Mouse (Mus musculus): ENCODE results near the gene Epo.

The Epo gene

DNA sequence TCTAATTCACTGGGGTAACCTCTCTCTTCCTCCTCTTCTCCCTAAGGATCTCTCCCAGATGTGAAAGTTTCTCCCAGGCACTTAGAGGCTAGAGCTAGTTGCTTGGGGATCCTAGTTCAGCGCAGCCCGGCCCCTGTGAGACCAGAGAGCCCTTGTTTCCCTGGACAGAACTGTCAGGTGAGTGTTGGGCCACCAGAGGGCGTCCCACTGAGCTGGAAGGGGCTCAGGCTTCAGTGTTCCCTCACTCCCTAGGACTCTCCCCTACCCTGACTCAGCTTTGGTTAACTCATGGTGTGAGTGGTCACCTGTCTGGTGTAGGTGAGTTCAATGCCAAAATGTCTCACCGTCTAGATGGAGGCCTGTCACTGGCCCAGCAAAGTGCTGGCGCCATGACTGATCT lies 14.6 kb downstream of the Epo start, which contains the start of gene Gigyf1:
Gene Gigyf1 (plus strand): TSS at position 113 of the 400 bp plus-strand sequence.
- DNase-seq = no peak

DNA sequence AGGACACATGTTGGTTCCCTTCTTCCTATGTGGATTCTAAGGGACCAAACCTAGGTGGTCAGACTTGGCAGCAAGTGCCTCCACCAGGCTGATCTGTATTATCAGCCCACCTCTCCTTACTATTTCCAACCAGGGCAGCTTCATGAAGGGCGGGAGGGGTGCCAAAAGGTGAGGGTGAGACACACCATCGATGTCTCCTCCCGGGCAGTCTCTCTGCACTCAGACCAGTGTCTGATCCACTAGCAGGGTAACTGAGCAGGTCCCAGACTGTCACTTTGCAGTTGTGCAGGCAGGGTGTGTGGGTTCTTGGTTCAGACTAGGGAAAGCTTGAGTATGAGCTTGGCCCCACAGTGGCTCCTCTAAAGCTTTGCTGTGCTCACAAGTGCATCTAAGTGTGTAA lies 18.2 kb downstream of the Epo start:
- no peak for DNase-seq

DNA sequence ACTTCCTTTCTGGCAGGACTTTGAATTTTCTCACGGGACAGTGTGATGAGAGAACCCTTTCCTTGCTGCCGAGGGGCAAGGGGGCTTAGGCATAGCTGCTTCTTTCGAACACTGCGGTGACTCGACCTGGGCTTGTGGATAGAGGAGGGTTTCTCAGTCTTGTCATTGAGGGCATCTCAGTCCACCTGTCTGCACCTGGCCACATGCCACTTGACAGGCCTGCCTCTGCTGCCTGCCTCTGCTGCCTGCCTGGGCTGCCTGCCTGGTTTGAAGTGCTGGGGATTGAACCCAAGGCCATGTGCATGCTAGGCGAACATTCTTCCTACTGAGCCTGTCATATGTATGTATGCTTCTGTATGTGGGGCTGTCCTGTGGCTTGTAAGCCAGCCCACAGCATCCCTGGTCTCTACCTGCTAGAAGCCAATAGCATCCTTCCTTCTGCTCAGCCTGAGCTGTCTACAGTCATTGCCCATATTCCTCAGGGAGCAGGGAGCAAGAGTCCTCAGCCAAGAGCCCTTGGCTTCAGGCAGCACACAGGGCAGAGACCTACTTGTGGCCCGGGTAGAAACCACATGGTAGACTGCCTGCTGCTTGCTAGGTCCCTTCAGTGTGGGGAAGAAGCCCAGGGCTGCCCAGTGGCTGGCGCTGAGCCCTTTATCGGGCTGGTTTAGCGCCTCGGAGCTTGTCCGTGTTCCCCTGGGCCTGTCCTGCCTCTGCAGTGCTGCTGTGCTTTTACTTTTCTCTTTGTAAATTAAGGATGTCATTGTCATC lies 18.9 kb downstream of the Epo start:
- no peak for DNase-seq

DNA sequence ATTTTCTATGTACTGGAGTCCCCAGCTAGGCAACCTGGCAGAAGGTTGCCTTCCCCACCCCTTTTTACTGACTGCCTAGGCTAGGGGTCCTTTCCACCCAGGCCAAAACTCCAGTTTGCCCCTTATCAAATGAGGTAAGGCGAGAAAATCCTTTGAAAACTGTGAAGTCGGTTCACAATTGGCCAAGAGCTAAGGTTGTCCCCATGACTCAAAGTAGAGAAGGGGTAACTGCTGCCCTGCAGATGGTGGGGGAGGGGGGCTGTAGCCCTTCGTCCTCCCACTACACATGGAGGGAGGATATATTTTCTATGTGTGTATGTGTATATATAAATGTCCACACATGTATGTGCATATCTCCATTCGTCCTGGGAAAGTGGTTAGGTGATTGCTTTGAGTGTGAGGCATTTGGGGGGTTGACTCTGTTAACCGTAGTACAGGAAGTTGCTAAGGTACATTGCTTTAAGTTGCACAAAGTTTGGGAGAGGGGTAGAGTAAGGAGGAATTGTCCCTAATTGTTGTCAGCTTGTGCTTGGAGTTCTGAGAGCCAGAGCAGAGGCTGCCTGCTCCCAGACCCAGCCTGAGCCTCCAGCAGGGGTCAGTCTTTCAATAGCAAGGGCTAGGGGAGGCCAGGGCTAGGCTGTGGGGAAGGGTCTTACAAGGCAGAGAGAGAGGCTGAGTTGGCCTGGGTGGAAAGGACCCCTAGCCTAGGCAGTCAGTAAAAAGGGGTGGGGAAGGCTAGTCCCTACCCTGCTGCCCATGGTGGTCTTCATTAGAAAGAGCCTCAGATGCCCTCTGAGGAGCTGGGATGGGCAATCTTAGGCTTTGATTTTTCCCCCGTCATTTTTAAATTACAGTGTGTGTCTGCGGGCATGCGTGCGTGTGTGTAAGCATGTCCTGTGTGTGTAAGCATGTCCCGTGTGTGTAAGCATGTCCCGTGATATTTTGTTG lies 19.9 kb downstream of the Epo start:
- no peak for DNase-seq

DNA sequence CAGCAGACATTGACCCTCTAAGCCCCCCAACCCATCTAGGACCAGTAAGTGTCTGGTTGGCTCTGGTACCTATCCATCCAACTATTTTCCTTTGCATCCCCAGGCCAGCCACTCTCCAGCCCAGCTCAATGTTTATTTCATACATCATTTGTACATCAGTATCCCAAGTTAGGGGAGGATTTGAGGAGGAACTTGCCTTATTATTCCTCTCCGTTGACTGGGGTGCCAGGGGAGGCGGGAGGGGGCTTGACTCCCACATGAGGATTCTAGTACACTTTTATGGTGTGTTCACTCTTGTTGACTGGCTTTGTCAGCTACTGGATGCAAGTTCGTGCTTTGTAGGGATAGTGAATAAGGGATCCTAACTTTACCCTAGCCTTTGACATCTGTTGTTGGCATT lies 21.3 kb downstream of the Epo start:
- DNase-seq = no peak

DNA sequence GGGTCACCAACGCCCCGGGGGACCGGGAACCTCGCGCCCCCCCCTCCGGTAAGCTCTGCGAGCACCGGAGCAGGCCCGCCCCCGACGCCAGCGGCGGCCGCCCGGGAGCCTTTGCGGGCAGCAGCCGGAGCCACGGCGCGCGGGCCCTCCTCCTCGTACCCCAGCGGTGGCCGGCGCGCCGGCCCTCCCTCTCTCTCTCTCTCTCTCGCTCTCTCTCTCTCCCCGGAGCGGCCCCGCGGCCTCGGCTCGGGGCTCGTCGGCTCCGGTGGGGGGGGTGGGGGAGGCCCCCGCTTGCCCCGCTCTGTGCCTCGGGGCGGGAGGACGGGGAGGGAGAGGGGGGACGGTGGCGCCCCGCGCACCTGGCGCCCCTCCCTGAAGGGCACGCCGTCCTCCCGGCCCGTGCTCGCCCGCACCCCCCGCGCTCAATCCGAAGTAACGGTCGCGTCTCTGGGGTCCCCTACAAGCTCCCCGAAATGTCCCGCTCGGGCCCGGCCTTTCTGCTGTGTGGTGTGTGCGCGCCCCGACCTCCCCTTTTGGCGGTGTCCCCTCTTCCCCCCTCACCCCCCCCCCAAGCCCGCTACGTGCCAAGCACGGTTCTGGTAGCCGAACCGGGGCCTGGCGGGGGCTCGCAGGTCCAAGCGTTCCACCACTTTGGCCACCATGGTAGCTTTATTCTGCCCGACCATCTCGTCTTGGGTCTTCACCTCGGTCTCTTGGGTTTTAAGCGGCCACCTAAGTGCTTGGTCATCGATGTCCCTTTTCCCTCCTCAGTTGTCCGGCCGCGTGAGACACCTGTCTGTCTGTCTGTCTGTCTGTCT lies 22.3 kb downstream of the Epo start:
- DNase-seq = no peak

DNA sequence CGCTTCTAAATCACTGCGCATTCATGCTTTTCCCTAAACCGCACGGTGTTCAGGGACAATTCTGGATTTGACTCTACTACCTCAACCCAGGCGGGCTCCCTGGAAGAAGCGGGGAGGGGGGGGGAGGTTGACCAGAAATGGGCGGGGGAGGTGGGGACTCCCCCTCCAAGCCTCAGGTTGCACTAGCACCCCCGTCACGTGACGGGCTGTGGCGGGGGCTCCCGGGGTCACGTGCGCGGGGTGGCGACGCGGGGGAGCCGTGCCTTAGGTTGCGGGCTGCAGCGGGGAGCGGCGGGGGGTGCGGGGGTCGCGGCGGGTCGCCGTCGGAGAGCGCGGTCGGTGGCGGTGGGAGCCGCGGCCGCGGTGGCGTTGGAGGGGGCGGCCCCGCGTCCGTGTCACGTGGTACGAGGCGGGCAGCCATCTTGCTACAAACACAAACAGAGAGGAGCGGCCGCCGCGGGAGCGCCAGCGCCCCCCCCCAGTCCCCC lies 23.0 kb downstream of the Epo start:
- DNase-seq = peak; percentile 76 to 78

DNA sequence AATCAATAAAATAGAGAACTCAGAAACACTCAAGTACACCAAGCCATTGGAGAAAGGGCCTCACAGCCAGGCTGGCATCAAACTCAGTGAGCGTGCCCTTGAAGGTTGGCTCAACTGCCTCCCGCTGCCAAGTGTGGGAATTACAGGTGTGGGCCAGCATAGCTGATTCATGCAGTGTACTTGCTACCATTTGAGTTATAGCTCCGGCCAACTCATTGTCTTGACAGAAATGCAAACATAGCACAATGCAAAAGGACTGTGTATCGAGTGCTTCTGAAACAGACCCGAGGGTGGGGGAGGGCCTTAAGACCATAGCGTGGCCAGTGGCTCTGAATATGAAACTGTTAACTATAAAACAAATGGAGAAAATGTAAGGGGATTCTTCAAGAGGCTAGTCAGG lies 29.0 kb downstream of the Epo start:
- peak in 1 of 2 experiments; percentile 48 for DNase-seq

DNA sequence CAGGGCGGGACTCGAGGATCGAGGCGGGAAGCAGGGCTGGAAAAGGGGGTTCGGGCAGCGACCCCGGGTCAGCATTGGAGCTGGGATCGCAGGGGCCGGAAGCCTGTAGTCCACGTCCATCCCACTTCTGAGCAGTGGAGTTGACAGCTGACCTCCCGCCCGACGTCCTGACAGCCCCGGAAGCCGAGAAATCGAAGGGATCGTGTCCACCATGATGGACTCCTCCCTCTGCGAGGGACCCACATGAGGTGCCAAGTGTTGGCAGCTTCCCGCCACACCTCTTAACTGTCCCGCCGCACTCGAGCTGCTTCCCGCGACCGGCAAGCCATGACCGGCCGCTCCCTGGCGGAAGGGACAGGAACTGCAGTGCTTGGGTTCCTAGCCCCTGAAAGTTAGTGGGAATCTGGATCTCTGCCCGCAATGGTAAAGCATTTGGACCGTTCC lies 30.4 kb downstream of the Epo start:
- DNase-seq = peak; percentile 89 to 92

DNA sequence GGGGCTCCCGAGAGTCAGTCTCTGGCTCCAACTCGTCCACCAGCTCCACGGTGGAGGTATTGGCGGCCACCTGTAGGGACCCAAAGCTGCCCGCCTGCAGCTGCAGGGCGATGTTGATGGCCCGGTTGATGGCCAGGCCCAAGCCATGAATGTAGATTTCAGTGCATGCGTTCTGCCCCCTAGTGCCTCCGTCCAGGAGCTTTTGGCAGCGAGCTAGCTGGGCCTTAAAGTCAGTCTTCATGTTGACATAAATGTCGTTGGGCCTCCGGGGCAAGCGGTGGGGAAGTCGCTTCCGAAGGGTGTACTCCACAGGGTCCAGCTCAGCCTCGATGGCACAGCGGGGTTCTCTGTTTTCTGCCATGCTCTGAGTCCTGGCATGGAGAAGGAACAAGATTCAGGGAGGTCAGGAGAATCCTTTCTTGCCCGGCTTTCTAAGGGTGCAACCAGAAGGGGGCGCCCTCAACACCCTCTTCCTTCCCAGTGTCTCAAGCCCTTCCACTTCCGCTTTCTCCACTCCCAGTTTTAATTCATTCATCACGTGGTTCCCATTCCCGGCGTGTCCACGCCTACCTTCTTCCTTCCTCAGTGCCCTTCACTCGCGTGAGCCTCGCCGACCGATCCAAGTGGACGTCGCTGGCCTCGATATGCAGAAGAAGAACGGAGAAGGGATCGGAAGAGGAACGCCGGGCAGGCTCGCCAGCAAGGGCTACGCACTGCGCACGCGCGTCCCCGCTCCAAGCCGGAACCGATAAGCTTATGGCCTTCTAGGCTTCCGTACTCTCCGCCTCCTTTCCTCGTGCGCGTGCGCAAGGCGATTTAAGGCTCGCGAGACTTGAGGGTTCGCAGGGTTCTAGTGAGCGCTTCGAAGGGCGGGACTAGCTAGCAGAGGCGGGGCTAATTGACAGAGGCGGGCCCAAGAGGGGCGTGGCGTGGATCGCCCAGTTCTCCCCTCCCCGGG lies 31.1 kb downstream of the Epo start, which contains the start of gene Pop7:
Gene Pop7 (minus strand): TSS at position 810 of the 958 bp plus-strand sequence.
- peak; percentile 100 for DNase-seq

DNA sequence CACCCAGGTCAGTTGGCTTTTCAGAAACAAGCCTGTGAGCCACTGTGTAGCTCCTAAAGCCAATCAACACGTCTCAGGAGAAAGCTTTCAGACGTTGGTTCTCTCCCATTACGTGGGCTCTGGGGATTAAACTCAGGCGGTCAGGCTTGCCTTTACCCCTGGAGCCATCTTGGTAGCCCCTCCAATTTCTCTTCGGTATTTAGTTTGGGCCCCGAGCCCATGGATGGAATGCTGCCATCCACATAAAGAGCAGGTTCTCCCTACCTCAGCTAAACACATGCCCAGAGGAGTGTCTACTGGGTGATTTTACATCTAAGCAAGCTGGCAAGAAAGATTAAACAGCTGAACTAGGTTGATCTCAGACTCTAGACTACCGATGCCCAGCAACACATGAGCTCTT lies 32.9 kb downstream of the Epo start:
- no peak for DNase-seq

DNA sequence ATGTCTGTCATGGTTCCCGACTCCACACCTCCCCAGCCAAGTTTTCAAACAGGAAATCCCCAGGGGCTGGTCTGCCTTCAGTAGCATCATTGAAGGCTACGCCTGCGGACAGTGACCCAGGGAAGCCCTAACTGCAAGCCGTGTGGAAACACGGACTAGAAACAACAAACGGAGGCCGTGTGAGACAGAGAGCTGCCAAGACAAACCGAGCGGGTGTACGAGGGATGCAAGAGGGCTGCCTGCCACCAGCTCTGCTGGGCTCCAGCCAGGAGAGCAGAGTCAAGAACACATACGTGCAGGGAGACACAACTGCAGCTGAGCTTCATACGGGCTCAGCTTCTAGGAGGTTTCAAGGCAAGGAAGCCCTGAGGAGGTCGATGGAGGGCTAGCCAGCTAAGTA lies 39.2 kb downstream of the Epo start:
- DNase-seq = no peak

DNA sequence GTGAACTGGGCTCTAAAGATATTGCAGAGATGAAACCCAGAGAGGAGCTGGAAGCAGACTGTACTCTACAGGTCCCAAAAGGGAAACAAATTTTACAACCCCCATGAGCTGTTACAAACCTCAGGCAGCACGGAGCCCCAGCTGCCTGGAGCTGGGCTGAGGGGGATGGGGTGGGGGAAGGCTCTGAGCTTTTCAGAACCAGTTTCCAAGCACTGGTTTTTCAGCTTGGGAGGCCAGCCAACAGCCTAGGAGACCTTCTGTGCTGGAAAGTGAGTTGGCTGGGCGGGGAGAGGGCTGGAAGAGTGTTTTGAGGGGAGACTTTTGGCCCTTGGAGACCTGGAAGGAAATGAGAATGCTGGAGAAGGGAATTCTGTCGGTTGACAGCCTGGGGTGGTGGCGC lies 41.5 kb downstream of the Epo start:
- DNase-seq = no peak

DNA sequence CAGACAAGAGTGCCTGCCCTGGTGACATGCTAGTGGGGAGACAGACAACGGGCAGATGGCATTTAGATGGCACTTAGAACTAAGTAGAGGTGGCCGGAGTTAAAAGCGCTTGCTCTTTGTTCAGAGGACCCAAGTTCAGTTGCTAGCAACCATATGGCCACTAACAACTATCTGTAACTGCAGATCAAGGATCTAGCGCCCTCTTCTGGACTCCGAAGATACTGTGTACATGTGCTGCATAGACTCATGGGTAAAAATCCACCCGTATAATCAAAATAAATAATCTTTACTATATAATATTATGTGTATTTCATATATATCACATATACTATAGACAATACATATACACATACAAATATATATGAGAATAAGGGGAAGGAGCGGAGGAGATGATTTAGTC lies 45.4 kb downstream of the Epo start:
- no peak for DNase-seq

DNA sequence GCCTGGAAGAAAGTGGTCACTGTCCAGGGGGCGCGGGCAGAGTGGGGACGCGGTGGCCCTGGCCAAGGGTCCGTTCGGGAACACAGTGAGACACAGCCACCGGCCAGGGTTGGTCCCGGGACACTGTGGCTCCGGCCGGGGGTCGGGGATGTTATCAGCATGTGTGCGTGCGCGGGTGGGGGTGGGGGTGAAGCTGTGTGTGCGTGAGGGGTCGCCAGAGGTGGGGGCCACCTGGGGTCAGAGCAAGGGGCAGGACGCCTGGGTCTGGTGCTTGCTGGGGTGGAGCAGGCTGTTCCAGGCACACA lies 47.2 kb downstream of the Epo start:
- DNase-seq = no peak

DNA sequence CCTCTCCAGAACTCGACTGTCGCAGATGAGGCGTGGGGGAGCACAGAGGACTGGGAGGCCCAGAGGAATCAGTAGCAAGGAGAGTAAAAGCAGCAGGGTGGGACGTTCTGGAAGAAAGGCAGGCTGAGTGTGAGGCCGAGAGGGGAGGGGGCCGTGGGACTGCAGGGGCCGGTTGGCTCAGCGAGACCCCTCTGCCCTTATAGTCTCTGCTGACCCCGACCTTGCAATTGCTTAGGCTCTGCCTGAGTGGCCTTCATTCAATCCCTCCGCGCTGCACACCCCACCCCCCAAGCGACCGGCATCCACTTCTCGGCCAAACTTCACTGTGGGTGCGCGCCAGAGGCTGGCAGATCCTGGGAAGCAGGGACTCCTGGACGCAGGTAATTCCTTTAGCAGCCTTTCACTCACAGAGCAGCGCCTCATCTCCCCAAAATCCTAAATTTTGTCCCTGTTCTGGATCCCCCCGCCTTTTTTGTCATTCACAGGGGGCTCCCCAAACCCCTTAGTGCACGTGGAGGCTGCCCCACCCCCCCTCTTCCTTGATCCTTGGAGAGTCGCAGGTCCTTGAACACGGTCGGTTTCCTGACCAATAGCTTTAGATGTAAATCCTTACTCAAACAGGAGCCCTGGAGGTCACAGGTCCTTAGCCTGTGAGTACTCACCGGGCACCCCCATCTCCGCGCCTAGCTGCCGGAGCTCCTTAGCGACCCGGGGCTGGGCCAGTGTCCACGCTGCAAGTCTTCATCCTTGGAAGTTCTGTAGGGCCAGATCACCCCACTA lies 47.8 kb downstream of the Epo start:
- no peak for DNase-seq

DNA sequence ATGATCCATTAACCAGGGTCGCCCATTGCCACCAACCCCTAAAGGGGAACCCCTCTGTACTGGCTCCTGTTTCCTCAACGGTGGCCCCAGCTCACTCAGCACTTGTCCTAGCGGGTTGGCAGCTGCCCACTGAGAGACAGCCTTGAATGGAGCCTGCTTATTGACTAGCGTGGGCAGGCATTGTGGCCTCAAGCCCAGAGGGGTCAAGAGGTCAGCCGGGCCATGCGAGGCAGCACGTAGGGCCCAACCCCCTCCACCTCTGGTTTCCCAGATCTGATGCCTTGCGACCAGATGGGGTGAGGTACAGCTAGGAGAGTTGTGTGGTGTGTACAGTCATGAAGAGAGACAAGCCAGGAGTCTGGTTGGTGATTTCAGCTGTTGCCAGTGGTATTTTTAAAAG lies 51.1 kb downstream of the Epo start:
- peak in 1 of 2 experiments; percentile 14 for DNase-seq

DNA sequence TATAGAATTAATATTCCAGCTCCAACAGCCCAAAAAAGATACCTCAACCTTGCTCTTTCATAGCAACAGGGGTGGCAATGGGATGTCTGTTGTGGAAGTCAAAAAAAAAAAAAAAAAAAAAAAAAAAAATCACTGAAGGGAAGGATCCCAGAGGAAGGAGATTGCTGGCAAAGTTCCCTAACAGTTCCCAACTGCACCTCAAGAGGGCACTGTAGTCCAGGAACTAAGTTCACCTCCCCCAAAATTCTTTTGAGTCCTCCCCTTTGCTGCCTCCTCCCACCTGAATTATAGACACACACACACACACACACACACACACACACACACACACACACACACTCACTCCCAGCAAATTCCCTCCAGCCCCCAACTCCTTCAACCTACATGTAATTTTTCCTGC lies 51.9 kb downstream of the Epo start:
- DNase-seq = peak; percentile 75 to 79

DNA sequence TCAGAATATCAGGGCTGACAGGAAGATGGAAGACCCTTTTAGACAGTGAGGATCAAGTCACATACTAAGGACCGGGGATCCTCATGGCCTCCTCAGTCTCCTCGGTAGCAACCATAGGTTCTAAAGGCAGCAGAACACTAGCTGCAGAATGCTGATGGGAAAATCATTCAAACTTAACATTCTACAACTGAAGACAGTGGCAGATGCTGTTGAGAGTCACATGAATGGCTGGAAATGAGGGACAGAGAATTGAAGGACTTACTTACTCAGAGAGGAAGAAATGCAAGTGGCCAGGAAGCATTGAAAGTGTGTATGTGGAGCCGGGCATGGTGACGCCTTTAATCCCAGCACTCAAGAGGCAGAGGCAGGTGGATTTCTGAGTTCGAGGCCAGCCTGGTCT lies 56.1 kb downstream of the Epo start, which contains the start of gene Zan:
Gene Zan (minus strand): TSS at position 101 of the 400 bp plus-strand sequence.
- no peak for DNase-seq

DNA sequence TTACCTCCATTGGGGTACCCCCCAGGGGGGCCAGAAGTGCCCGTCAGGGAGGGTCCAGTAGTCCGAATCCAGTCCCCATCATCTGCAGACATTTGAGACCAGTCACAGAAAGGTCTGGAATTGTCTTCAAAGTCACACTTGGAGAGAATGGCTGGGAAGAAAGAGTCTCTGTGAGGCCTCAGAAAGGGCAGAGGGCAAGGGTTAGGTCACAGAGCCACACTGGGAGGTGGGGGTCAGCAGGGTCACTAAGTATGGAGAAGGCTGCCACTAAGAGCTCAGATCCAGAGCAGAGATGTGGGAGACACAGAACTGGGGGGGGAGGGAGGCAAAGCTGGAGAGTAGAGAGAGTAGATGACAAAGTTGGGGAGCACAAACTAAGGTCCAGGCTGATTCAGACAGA lies 58.7 kb downstream of the Epo start:
- DNase-seq = no peak

All from lung, adult 18-20 months (tissue).